Mouse (Mus musculus) embryo, embryonic 10.5 days (tissue): ENCODE measurements around the gene Mapk7.

Experiments used
- DNase-seq: peaks from one replicate; pipeline ENCODE4 v3.0.0-alpha.2; 2015; ENCODE audit warnings: low spot score

Gene Mapk7

GRCm38 (mm10) chr11:61465422-61465821 lies 28.8 kb downstream of the Mapk7 start:
- DNase-seq: no peak

GRCm38 (mm10) chr11:61464071-61464470 lies 30.1 kb downstream of the Mapk7 start:
- no peak for DNase-seq

- no peak for DNase-seq
Observed at GRCm38 (mm10) chr11:61449499-61450292, 44.5 kb downstream of the Mapk7 start.

- DNase-seq: no peak
Observed at GRCm38 (mm10) chr11:61448599-61449225, 45.5 kb downstream of the Mapk7 start.

GRCm38 (mm10) chr11:61448041-61448440 lies 46.2 kb downstream of the Mapk7 start:
- no peak for DNase-seq

- DNase-seq: no peak
Observed at GRCm38 (mm10) chr11:61447296-61447695, 46.9 kb downstream of the Mapk7 start.

- DNase-seq: no peak
Observed at GRCm38 (mm10) chr11:61443807-61444206, 50.4 kb downstream of the Mapk7 start.

- DNase-seq: no peak
Observed at GRCm38 (mm10) chr11:61441670-61442069, 52.5 kb downstream of the Mapk7 start.

- DNase-seq: no peak
Observed at GRCm38 (mm10) chr11:61440416-61440815, 53.8 kb downstream of the Mapk7 start.

- DNase-seq: no peak
Observed at GRCm38 (mm10) chr11:61439170-61439569, 55.0 kb downstream of the Mapk7 start.
